Mouse (Mus musculus) stomach, embryonic 16.5 days (tissue): ENCODE measurements around the gene Cd276. TPM values are rescaled to one million over a fixed set of nuclear protein-coding genes. Genes with fewer than 3 reads are reported as not detected.

Experiments used
- ATAC-seq: fragments of 200-750 bp; cut with Nextera tagmentation; 2 replicates; pipeline ENCODE4 v1.8.0; 2017; ENCODE audit warnings: moderate number of reproducible peaks, moderate TSS enrichment; ENCODE audit not compliant: insufficient read depth, low FRiP score
- H3K27ac ChIP-seq: fragments of 300-500 bp; sonication (generic); 2 replicates; pipeline ENCODE4 v1.5.1; 2014; ENCODE audit warnings: low read length
- H3K27me3 ChIP-seq: fragments of 300-500 bp; sonication (generic); 2 replicates; pipeline ENCODE4 v1.6.1; 2014; ENCODE audit warnings: low read length, control low read depth, mixed read lengths; ENCODE audit not compliant: control insufficient read depth, insufficient read depth
- H3K36me3 ChIP-seq: fragments of 300-500 bp; sonication (generic); 2 replicates; pipeline ENCODE4 v1.6.1; 2014; ENCODE audit warnings: low read length; ENCODE audit not compliant: control insufficient read depth, insufficient read depth
- H3K4me1 ChIP-seq: fragments of 300-500 bp; sonication (generic); 2 replicates; pipeline ENCODE4 v1.6.1; 2014; ENCODE audit warnings: low read length, control low read depth, mixed read lengths; ENCODE audit not compliant: control insufficient read depth, insufficient read depth
- H3K4me2 ChIP-seq: fragments of 300-500 bp; sonication (generic); 2 replicates; pipeline ENCODE4 v1.6.1; 2014; ENCODE audit warnings: low read depth, low read length, mixed read lengths
- H3K4me3 ChIP-seq: fragments of 300-500 bp; sonication (generic); replicated peaks from 2 replicates; pipeline ENCODE4 v1.5.1; 2014; ENCODE audit warnings: mild to moderate bottlenecking, low read length
- H3K9ac ChIP-seq: fragments of 300-500 bp; sonication (generic); 2 replicates; pipeline ENCODE4 v1.6.1; 2014; ENCODE audit warnings: low read length
- H3K9me3 ChIP-seq: fragments of 300-500 bp; sonication (generic); replicated peaks from 2 replicates; pipeline ENCODE4 v1.6.1; 2016; ENCODE audit warnings: low read length, control low read depth; ENCODE audit not compliant: control insufficient read depth
- WGBS: fragments of 180-500 bp; shearing (Covaris S2); extraction: QIAGEN DNeasy Blood & Tissue Kit; methylation state at CpG from one replicate; pipeline ENCODE4 v1.1.7; 2014; 5-methylcytosine and 5-hydroxymethylcytosine counted together
- polyA plus RNA-seq: library from polyadenylated mRNA; unstranded; fragments of >200 nt; fragmentation: Nextera tagmentation; extraction: Ambion mirVana; gene quantifications from 2 replicates; pipeline ENCODE4 v1.2.1, GENCODE M21; 2015

The Cd276 gene
- polyA plus RNA-seq, 1 experiment from 2014 or later, result 31.2 TPM

- Histone ChIP-seq H3K27me3 (peaks cover 12% of the 10 kb centered on the region; the same call in 1 of the 2 replicates), H3K4me1 (0 out of 2 replicates have a peak, but pooled peaks cover 5% of the 10 kb centered on the region), H3K9me3 (no peaks in the 10 kb centered on the region), H3K27ac (peak within 1 kb of the TSS; percentile 57), H3K9ac (peak within 1 kb of the TSS; percentile 82), H3K4me3 (peak within 1 kb of the TSS; percentile 67), H3K36me3 (no peaks in the 10 kb centered on the region), H3K4me2 (peak within 1 kb of the TSS; percentile 95)
- ATAC-seq, result peak; percentile 74
- under 1% methylated on average over 80 of the region's 104 CpGs for WGBS
These were observed 67.1 kb downstream of the Cd276 start, which contains the start of gene Insyn1 for GRCm38 (mm10) chr9:58487851-58488801. TSS of gene Insyn1 (plus strand) at chr9:58488603.

GRCm38 (mm10) chr9:58487076-58487475 lies 68.2 kb downstream of the Cd276 start:
- H3K36me3 ChIP-seq, result no peaks in the 10 kb centered on the region
- H3K4me1 ChIP-seq, result 0 out of 2 replicates have a peak, but pooled peaks cover 5% of the 10 kb centered on the region
- H3K9me3 ChIP-seq, result no peaks in the 10 kb centered on the region
- ATAC-seq, result no peak
- H3K9ac ChIP-seq, result no peak overlapping the region
- peaks cover 12% of the 10 kb centered on the region; the same call in 1 of the 2 replicates for H3K27me3 ChIP-seq
- no peak overlapping the region for H3K27ac ChIP-seq
- no peak overlapping the region for H3K4me3 ChIP-seq
- no peak overlapping the region for H3K4me2 ChIP-seq
- WGBS, result 32% methylated on average over 3 of the region's 3 CpGs

Other genes with a start within 250 kb of the Cd276 start
- 31.0 and 33.4 TPM in 2 replicates for gene Loxl1, start 242.3 kb downstream of the Cd276 start, polyA plus RNA-seq
- 0.12 TPM in 1 of 2 replicates, not detected in the other for gene Tbc1d21, start 185.0 kb downstream of the Cd276 start, polyA plus RNA-seq
- gene Insyn1, start 66.8 kb downstream of the Cd276 start, polyA plus RNA-seq, result 0.32 and 0.77 TPM in 2 replicates
- gene Nptn, start 26.8 kb upstream of the Cd276 start, polyA plus RNA-seq, result 155 and 165 TPM in 2 replicates
- 2.3 and 3.2 TPM in 2 replicates for gene Rec114, start 188.5 kb upstream of the Cd276 start, polyA plus RNA-seq